Mouse (Mus musculus): ENCODE results near the gene Coq4. TPM values are rescaled to one million over a fixed set of nuclear protein-coding genes. Genes with fewer than 3 reads are reported as not detected.
A peak's percentile ranks its signal among the peaks of the same experiment; 100 is the strongest.

Coq4 gene
- polyA plus RNA-seq, 1 experiment from 2014 or later, result 29.6 TPM

DNA sequence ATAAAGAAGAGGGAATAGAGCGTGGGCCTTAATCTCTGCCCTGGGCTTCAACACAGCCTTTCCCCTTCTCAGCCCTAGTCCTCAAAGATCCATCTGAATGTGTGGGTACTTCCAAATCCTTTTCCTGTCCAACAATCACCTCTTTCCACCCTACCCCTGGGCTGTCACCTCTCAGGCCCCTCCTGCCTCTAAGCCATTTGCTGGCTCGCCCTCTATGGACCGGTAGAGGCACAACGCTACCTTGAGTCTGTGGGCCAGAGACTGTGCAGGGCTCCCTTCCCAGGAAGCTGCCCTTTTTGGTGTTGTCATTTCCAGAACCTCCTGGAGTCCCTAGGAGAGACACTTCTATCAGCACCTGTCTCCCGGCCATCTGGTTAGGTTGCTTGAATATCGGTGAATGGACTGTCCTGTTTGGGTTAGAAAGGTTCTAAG is 16.1 kb downstream of the Coq4 start:
- Histone ChIP-seq H3K9me3 (no peaks in the 10 kb centered on the region), H3K4me3 (replicated peaks) (peak overlapping the region; percentile 85), H3K36me3 (replicated peaks) (peaks cover 40% of the 10 kb centered on the region), H3K27ac (no peak overlapping the region), H3K4me1 (peaks cover 14% of the 10 kb centered on the region), H3K9ac (peak overlapping the region; percentile 93), H3K4me2 (peak overlapping the region; percentile 79), H3K27me3 (peaks cover 13% of the 10 kb centered on the region)
- no peak for ATAC-seq (ENCODE audit: low FRiP score)
- 24% methylated on average over 6 of the region's 6 CpGs for WGBS

- Histone ChIP-seq H3K27me3 (peaks cover 24% of the 10 kb centered on the region), H3K36me3 (replicated peaks) (peaks cover 61% of the 10 kb centered on the region), H3K9me3 (no peaks in the 10 kb centered on the region), H3K27ac (no peak overlapping the region), H3K4me2 (no peak overlapping the region), H3K4me1 (peaks cover 22% of the 10 kb centered on the region), H3K4me3 (replicated peaks) (no peak overlapping the region), H3K9ac (no peak overlapping the region)
- ATAC-seq (ENCODE audit: low FRiP score), result no peak
- 82% methylated on average over 11 of the region's 11 CpGs for WGBS
These were observed 28.5 kb downstream of the Coq4 start for GRCm38 (mm10) chr2:29815678-29816371.

DNA sequence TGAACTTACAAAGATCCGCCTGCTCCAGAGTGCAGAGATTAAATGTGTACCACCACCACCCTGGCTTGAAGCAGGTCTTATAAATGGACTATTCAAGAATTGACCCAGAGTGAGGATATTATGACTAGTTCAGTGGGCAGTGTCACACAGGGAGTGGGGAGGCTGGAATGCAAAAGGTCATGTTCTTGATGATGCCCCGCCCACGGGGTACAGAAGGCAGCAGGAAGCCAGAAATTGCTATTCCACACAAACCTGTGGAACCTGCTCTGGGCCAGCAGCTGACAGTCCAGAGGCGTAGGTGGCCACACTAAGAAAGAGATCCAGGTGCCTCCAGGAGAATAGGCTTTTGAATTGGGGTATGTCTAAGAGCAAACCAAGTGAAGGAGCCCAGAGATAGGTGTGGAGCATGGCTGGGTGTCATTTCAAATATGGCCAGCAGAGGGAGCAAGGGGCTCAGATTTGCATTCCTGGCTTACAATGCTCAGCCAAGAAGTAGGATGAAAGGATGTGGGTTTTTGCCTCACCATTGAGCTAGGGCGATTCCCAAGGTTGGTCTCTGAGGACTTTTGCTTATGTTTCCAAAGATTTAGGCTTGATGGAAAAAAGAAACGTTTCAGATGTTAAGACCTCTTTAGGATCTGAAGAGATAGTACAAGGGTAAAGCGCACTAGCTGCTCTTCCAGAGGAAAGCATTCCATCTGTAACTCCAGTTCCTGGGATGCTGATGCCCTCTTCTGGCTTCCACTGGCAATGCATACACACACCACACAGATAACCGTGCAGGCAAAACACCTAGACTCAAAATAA is 30.3 kb downstream of the Coq4 start:
- Histone ChIP-seq H3K9me3 (no peaks in the 10 kb centered on the region), H3K4me3 (replicated peaks) (no peak overlapping the region), H3K27me3 (peaks cover 33% of the 10 kb centered on the region), H3K36me3 (replicated peaks) (peaks cover 43% of the 10 kb centered on the region), H3K4me2 (peak overlapping the region; percentile 29), H3K9ac (no peak overlapping the region), H3K27ac (0 out of 2 replicates have a peak overlapping the region, but pooled peaks have one; percentile 36), H3K4me1 (peaks cover 27% of the 10 kb centered on the region)
- 38% methylated on average over 8 of the region's 8 CpGs for WGBS
- ATAC-seq (ENCODE audit: low FRiP score), result peak; percentile 60

DNA sequence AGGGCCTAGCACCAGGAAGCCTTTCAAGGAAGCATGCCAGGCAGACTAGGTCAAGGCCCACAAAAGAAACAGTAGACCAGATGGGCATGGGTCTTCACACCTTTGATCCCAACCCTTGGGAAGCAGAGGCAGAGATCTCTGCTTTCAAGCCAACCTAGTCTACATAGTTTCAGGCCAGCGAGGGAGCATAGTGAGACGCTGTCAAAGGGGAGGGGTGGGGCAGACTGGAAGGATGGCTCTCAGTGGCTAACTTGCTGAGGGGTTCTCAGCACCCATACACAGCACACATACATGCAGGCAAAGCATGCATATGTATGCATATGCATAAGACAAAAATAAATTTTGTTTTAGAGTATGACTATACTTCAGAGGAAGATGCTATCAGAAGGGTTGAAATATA is 32.1 kb downstream of the Coq4 start:
- no peak overlapping the region for H3K4me3 ChIP-seq (replicated peaks)
- 11% methylated on average over 2 of the region's 2 CpGs for WGBS
- no peak overlapping the region for H3K4me2 ChIP-seq
- peaks cover 27% of the 10 kb centered on the region for H3K4me1 ChIP-seq
- no peak for ATAC-seq (ENCODE audit: low FRiP score)
- peaks cover 25% of the 10 kb centered on the region for H3K36me3 ChIP-seq (replicated peaks)
- 0 out of 2 replicates have a peak overlapping the region, but pooled peaks have one; percentile 95 for H3K27ac ChIP-seq
- H3K9me3 ChIP-seq, result no peaks in the 10 kb centered on the region
- peaks cover 39% of the 10 kb centered on the region for H3K27me3 ChIP-seq
- H3K9ac ChIP-seq, result no peak overlapping the region

- ATAC-seq (ENCODE audit: low FRiP score), result peak; percentile 80
- Histone ChIP-seq H3K36me3 (replicated peaks) (peaks cover 17% of the 10 kb centered on the region), H3K4me3 (replicated peaks) (peak within 1 kb of the TSS; percentile 36), H3K9ac (peak within 1 kb of the TSS; percentile 54), H3K4me2 (peak within 1 kb of the TSS; percentile 61), H3K4me1 (peaks cover 27% of the 10 kb centered on the region), H3K9me3 (no peaks in the 10 kb centered on the region), H3K27ac (peak within 1 kb of the TSS; percentile 95), H3K27me3 (peaks cover 37% of the 10 kb centered on the region)
- WGBS, result under 1% methylated on average over 35 of the region's 35 CpGs
These were observed 32.9 kb downstream of the Coq4 start, which contains the start of gene Urm1 for GRCm38 (mm10) chr2:29820025-29820817. Gene Urm1 (plus strand): TSS chr2:29820075.

- WGBS, result 18% methylated on average over 11 of the region's 11 CpGs
- H3K27ac ChIP-seq, result peak overlapping the region; percentile 93
- H3K36me3 ChIP-seq (replicated peaks), result no peaks in the 10 kb centered on the region
- H3K4me2 ChIP-seq, result peak overlapping the region; percentile 80
- peaks cover 26% of the 10 kb centered on the region for H3K27me3 ChIP-seq
- H3K9ac ChIP-seq, result peak overlapping the region; percentile 73
- peak overlapping the region; percentile 65 for H3K4me3 ChIP-seq (replicated peaks)
- no peak; the same call in 1 of the 2 replicates for ATAC-seq (ENCODE audit: low FRiP score)
- no peaks in the 10 kb centered on the region for H3K9me3 ChIP-seq
- peaks cover 17% of the 10 kb centered on the region for H3K4me1 ChIP-seq
These were observed 39.1 kb downstream of the Coq4 start for GRCm38 (mm10) chr2:29826318-29826925.

GRCm38 (mm10) chr2:29826926-29827708 is 39.8 kb downstream of the Coq4 start:
- Histone ChIP-seq H3K27me3 (peaks cover 28% of the 10 kb centered on the region), H3K4me2 (peak overlapping the region; percentile 80), H3K36me3 (replicated peaks) (no peaks in the 10 kb centered on the region), H3K27ac (peak overlapping the region; percentile 93), H3K9ac (peak overlapping the region; percentile 73), H3K9me3 (no peaks in the 10 kb centered on the region), H3K4me1 (peaks cover 17% of the 10 kb centered on the region), H3K4me3 (replicated peaks) (peak overlapping the region; percentile 65)
- ATAC-seq (ENCODE audit: low FRiP score), result peak; percentile 97
- under 1% methylated on average over 48 of the region's 48 CpGs for WGBS

GRCm38 (mm10) chr2:29827709-29828024 is 40.4 kb downstream of the Coq4 start:
- peak overlapping the region; percentile 69 for H3K9ac ChIP-seq
- H3K4me3 ChIP-seq (replicated peaks), result peak overlapping the region; percentile 65
- no peaks in the 10 kb centered on the region for H3K9me3 ChIP-seq
- peaks cover 2% of the 10 kb centered on the region for H3K36me3 ChIP-seq (replicated peaks)
- ATAC-seq (ENCODE audit: low FRiP score), result no peak
- peaks cover 25% of the 10 kb centered on the region for H3K27me3 ChIP-seq
- H3K4me2 ChIP-seq, result peak overlapping the region; percentile 80
- H3K4me1 ChIP-seq, result peaks cover 17% of the 10 kb centered on the region
- no peak overlapping the region for H3K27ac ChIP-seq
- 5% methylated on average over 12 of the region's 12 CpGs for WGBS

DNA sequence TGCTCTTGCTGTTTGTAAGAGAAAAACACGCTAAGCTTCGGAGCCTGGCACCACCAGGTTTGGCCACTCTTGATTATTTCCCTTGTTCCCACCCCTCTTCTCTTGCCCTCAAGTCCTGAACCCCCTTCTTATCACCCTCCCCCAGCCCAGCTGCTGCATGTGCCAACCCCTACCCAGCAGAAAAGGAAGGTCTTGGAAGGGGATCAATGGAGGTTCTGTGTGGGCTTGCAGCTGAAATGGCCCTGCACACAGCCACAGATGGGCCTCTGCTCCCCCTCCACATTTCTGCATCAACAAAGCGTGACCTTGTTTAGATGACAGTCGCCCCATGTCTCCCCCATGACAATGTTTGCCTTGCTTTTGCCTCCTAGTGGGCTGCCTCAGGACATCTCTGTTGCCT is 43.8 kb downstream of the Coq4 start:
- ATAC-seq (ENCODE audit: low FRiP score), result no peak
- Histone ChIP-seq H3K4me3 (replicated peaks) (no peak overlapping the region), H3K4me1 (peaks cover 33% of the 10 kb centered on the region), H3K36me3 (replicated peaks) (peaks cover 6% of the 10 kb centered on the region), H3K9ac (no peak overlapping the region), H3K9me3 (no peaks in the 10 kb centered on the region), H3K4me2 (no peak overlapping the region), H3K27me3 (peaks cover 27% of the 10 kb centered on the region), H3K27ac (no peak overlapping the region)
- WGBS, result 88% methylated on average over 4 of the region's 4 CpGs

DNA sequence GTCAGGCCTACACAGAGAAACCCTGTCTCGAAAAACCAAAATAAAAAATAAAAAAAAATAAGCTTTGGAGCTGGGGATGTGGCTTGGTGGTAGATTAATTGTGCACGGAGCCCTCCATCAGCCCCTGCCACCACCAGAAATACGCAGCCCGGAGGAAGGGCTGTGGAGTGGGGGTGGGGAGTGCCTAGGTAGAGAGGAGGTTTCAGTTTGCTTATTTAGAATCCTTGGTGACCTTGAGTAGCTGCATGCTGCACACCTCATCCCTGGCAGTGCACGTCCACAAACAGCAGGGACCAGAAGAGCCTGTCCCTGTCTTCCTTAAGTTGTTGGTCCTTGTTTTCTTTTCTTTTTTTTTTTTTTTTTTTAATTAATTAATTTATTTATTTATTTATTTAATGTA is 46.5 kb downstream of the Coq4 start:
- H3K27me3 ChIP-seq, result peaks cover 49% of the 10 kb centered on the region
- no peak overlapping the region for H3K9ac ChIP-seq
- no peak for ATAC-seq (ENCODE audit: low FRiP score)
- no peaks in the 10 kb centered on the region for H3K9me3 ChIP-seq
- WGBS, result 92% methylated on average over 5 of the region's 5 CpGs
- no peak overlapping the region for H3K27ac ChIP-seq
- peaks cover 9% of the 10 kb centered on the region for H3K36me3 ChIP-seq (replicated peaks)
- no peak overlapping the region for H3K4me2 ChIP-seq
- no peak overlapping the region for H3K4me3 ChIP-seq (replicated peaks)
- peaks cover 32% of the 10 kb centered on the region for H3K4me1 ChIP-seq

GRCm38 (mm10) chr2:29835391-29835899 is 48.2 kb downstream of the Coq4 start:
- Histone ChIP-seq H3K9me3 (no peaks in the 10 kb centered on the region), H3K4me2 (0 out of 2 replicates have a peak overlapping the region, but pooled peaks have one; percentile 10), H3K27me3 (peaks cover 62% of the 10 kb centered on the region), H3K36me3 (replicated peaks) (peaks cover 9% of the 10 kb centered on the region), H3K4me1 (peaks cover 49% of the 10 kb centered on the region), H3K4me3 (replicated peaks) (no peak overlapping the region), H3K9ac (peak overlapping the region; percentile 26), H3K27ac (peak overlapping the region; percentile 75)
- 5% methylated on average over 2 of the region's 2 CpGs for WGBS
- peak; percentile 63 for ATAC-seq (ENCODE audit: low FRiP score)
